Mouse (Mus musculus) CD4-positive, CD25-positive, alpha-beta regulatory T cell, adult 9 weeks (primary cell): ENCODE measurements around the gene Zfp560. TPM values are rescaled to one million over a fixed set of nuclear protein-coding genes. Genes with fewer than 3 reads are reported as not detected.

ENCODE experiments used
- polyA plus RNA-seq: library from polyadenylated mRNA; unstranded; fragments of 100-300 nt; shearing (Covaris generic); gene quantifications from one replicate; pipeline ENCODE4 v1.2.1, GENCODE M21; 2017

Gene Zfp560
- polyA plus RNA-seq = 48.5 TPM

GRCm38 (mm10) chr9:20384532-20385342 is at the start of gene Zfp560:
TSS of gene Zfp560 (minus strand) at chr9:20385177.

GRCm38 (mm10) chr9:20335994-20336393 is 49.0 kb downstream of the Zfp560 start, which contains the start of gene Olfr18:
TSS of gene Olfr18 (minus strand) at chr9:20336094.

GRCm38 (mm10) chr9:20298232-20298631 is 86.7 kb downstream of the Zfp560 start, which contains the start of gene Olfr873:
TSS of gene Olfr873 (plus strand) at chr9:20298532.

Other genes with a start within 250 kb of the Zfp560 start
- not detected for gene Olfr870, start 211.1 kb downstream of the Zfp560 start, polyA plus RNA-seq
- gene Olfr871, start 173.0 kb downstream of the Zfp560 start, polyA plus RNA-seq = not detected
- gene Olfr872, start 148.1 kb downstream of the Zfp560 start, polyA plus RNA-seq = not detected
- gene Olfr39, start 102.8 kb downstream of the Zfp560 start, polyA plus RNA-seq = not detected
- not detected for gene Olfr873, start 86.6 kb downstream of the Zfp560 start, polyA plus RNA-seq
- gene Olfr18, start 49.1 kb downstream of the Zfp560 start, polyA plus RNA-seq = 0.21 TPM
- gene Zfp26, start 75.0 kb upstream of the Zfp560 start, polyA plus RNA-seq = 38.1 TPM
- 30.9 TPM for gene Zfp426, start 107.6 kb upstream of the Zfp560 start, polyA plus RNA-seq
- gene Zfp266, start 136.2 kb upstream of the Zfp560 start, polyA plus RNA-seq = 35.5 TPM
- gene Zfp846, start 196.1 kb upstream of the Zfp560 start, polyA plus RNA-seq = 17.4 TPM